Mouse (Mus musculus) small intestine, adult 2 months (tissue): ENCODE results near the gene Zmat1.

ENCODE experiments used
- CTCF ChIP-seq: fragments of 200-500 bp; IDR thresholded peaks from 2 replicates; pipeline ENCODE4 v1.5.1; 2012; ENCODE audit warnings: low read depth, mild to moderate bottlenecking, control low read depth, inconsistent platforms, low read length, moderate library complexity, mixed read lengths; ENCODE audit not compliant: insufficient replicate concordance, insufficient read length; ENCODE audit errors: extremely low read depth
- POLR2A ChIP-seq: fragments of 200-500 bp; IDR thresholded peaks from 2 replicates; pipeline ENCODE4 v1.6.1; 2012; ENCODE audit warnings: low read depth, mild to moderate bottlenecking, control low read depth, inconsistent platforms, low read length, moderate library complexity

GRCm38 (mm10) chrX:134963305-134964094 is 45.5 kb downstream of the Zmat1 start:
- TF ChIP-seq CTCF (no peak), POLR2A (no peak)
